Mouse (Mus musculus): ENCODE data around the gene Dennd1c.

- no peak for TF ChIP-seq CTCF (IDR thresholded peaks at IDR 0.05; ENCODE audit: low read depth, low read length)
- TF ChIP-seq POLR2A (IDR thresholded peaks at IDR 0.05; ENCODE audit: insufficient read depth, low read length), result no peak
Observed at GRCm38 (mm10) chr17:57070699-57071098, 7.6 kb downstream of the Dennd1c start.

All from ES-Bruce4 (cell line).